In the genomic region with DNA sequence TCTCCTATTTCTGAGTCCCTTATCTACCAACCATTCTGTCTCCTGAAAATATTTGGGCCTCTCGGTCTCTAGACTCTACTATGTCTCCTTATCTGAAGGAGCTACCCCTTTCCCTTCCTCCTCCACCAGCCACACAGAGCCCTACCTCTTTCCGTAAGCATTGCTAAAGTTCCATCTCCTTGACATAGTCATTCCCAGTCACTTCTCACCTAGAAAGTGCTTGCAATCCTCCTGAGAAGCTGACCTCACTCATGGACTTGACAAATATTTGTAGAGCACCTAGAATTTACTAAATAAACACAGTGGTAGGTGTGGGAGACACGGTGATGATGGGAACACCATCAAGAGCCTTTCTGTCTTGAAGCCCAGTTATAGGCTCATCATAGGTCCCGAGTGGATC, we compare ENCODE assay signal across 23 mouse cellular contexts. TPM values are rescaled to one million over a fixed set of nuclear protein-coding genes. Genes with fewer than 3 reads are reported as not detected.
DNase-seq lines count a peak whose midpoint lies in the region; ATAC-seq and TF ChIP-seq lines count a peak whose summit lies in the region.
"Had no signal": no experiment of that assay in that cellular context is flagged by ENCODE, and none has a peak within 500 bp of the region (broad histone marks: within the 10 kb centered on the region; RNA-seq: fewer than 3 reads in every experiment).

No protein-coding gene starts in this region.

- no peak overlapping the region for H3K27ac ChIP-seq in heart, embryonic 10.5 days
- H3K27ac ChIP-seq in lung, postnatal 0 days (ENCODE audit: low read length): peak overlapping the region; percentile 33; the same call in 1 of the 2 replicates
- H3K27ac ChIP-seq: embryonic facial prominence, embryonic 10.5 days; embryonic facial prominence, embryonic 12.5 days; forebrain, embryonic 13.5 days; forebrain, embryonic 15.5 days had no signal

- peak; percentile 76 for ATAC-seq in lung, postnatal 0 days
- ATAC-seq: activated CD4-positive, CD25-positive, alpha-beta regulatory T cell, adult 4 months; CD4-positive, CD25-positive, alpha-beta regulatory T cell, adult 4 months; forebrain, embryonic 13.5 days; forebrain, embryonic 15.5 days; Patski had no signal

- DNase-seq in heart, embryonic 10.5 days (ENCODE audit: low spot score): peak; percentile 62
- no peak for DNase-seq in heart, adult 9 months (ENCODE audit: low spot score in 2 of 2)
- DNase-seq in lung, postnatal 0 days (ENCODE audit: low spot score): peak; percentile 66
- no peak for DNase-seq in lung, postnatal 4 days
- DNase-seq in lung, postnatal 36 days: peak; percentile 38
- DNase-seq in lung, adult 2 months: no peak
- DNase-seq: adrenal gland, adult 8-10 months; adrenal gland, postnatal 14 days; B cell, adult 2 months; cerebellum, adult 11-12 months; cerebellum, adult 2 months; cerebellum, adult 9-10 months; cerebellum, postnatal 10 days; cerebellum, postnatal 25 days had no signal

- peak; percentile 91 for TF ChIP-seq EP300 in lung, postnatal 0 days (IDR thresholded peaks at IDR 0.05)

- H3K9me3 ChIP-seq in heart, embryonic 10.5 days: no peaks in the 10 kb centered on the region
- H3K9me3 ChIP-seq in lung, postnatal 0 days (ENCODE audit: low read length): no peaks in the 10 kb centered on the region
- H3K9me3 ChIP-seq: embryonic facial prominence, embryonic 10.5 days; embryonic facial prominence, embryonic 12.5 days; forebrain, embryonic 13.5 days; forebrain, embryonic 15.5 days; G1E had no signal

- H3K4me2 ChIP-seq in lung, postnatal 0 days (replicated peaks; ENCODE audit: low read depth, low read length): no peak overlapping the region
- H3K4me2 ChIP-seq: embryonic facial prominence, embryonic 12.5 days; forebrain, embryonic 13.5 days; forebrain, embryonic 15.5 days had no signal

- H3K4me1 ChIP-seq in heart, embryonic 10.5 days: peaks cover 11% of the 10 kb centered on the region
- H3K4me1 ChIP-seq in lung, postnatal 0 days (ENCODE audit: insufficient read depth, low read depth, low read length): peaks cover 7% of the 10 kb centered on the region; the same call in 1 of the 2 replicates
- H3K4me1 ChIP-seq in lung, adult 2 months (ENCODE audit: control insufficient read depth, insufficient read depth, low read length): peaks cover 17% of the 10 kb centered on the region
- H3K4me1 ChIP-seq: forebrain, embryonic 13.5 days; forebrain, embryonic 15.5 days had no signal

- TF ChIP-seq POLR2A in lung, adult 2 months (IDR thresholded peaks at IDR 0.05; ENCODE audit: borderline replicate concordance, extremely low read depth, low read depth, low read length): no peak

- H3K36me3 ChIP-seq in heart, embryonic 10.5 days: no peaks in the 10 kb centered on the region
- H3K36me3 ChIP-seq in lung, postnatal 0 days (ENCODE audit: insufficient read depth, low read length): no peaks in the 10 kb centered on the region
- H3K36me3 ChIP-seq: embryonic facial prominence, embryonic 10.5 days; embryonic facial prominence, embryonic 12.5 days; forebrain, embryonic 15.5 days; G1E had no signal

- no peak overlapping the region for H3K4me3 ChIP-seq in heart, embryonic 10.5 days
- no peak overlapping the region for H3K4me3 ChIP-seq in lung, postnatal 0 days (ENCODE audit: low read depth, low read length)
- no peak overlapping the region for H3K4me3 ChIP-seq in lung, adult 2 months (replicated peaks; ENCODE audit: extremely low read depth, low read depth, low read length)
- H3K4me3 ChIP-seq: embryonic facial prominence, embryonic 10.5 days; embryonic facial prominence, embryonic 12.5 days; forebrain, embryonic 13.5 days; forebrain, embryonic 15.5 days had no signal

- WGBS in heart, embryonic 10.5 days: 51% methylated on average over 4 of the region's 4 CpGs
- WGBS in lung, postnatal 0 days: 55% methylated on average over 4 of the region's 4 CpGs
- 66% methylated on average over 4 of the region's 4 CpGs for WGBS in lung, adult 2 months

- no peaks in the 10 kb centered on the region for H3K27me3 ChIP-seq in heart, embryonic 10.5 days (ENCODE audit: insufficient read depth, poor library complexity, severe bottlenecking)
- H3K27me3 ChIP-seq in lung, postnatal 0 days (replicated peaks; ENCODE audit: insufficient read depth, low read length): no peaks in the 10 kb centered on the region
- H3K27me3 ChIP-seq: CH12.LX; embryonic facial prominence, embryonic 12.5 days; forebrain, embryonic 13.5 days; forebrain, embryonic 15.5 days; Patski had no signal

- no peak overlapping the region for H3K9ac ChIP-seq in lung, postnatal 0 days (replicated peaks; ENCODE audit: low read depth)
- H3K9ac ChIP-seq: embryonic facial prominence, embryonic 12.5 days; forebrain, embryonic 13.5 days; forebrain, embryonic 15.5 days had no signal

- TF ChIP-seq CTCF in lung, postnatal 0 days (IDR thresholded peaks at IDR 0.05): no peak
- TF ChIP-seq CTCF in lung, adult 2 months (IDR thresholded peaks at IDR 0.05; ENCODE audit: insufficient read depth, low read length): no peak

RNA-seq across cellular contexts. Expression of a gene that starts 32.6 kb away (rescaled TPM):
- 14.7 and 15.8 TPM in 2 replicates for polyA plus RNA-seq in heart, embryonic 10.5 days (2016; fragmentation: Nextera tagmentation; extraction: Ambion mirVana)
- polyA plus RNA-seq in lung, postnatal 0 days (2015; fragmentation: Nextera tagmentation; extraction: Ambion mirVana): 79.1 and 79.3 TPM in 2 replicates
- polyA plus RNA-seq in lung, adult 2 months (2012; rRNA removed): 49.2 and 60.8 TPM in 2 replicates
- polyA plus RNA-seq: G1E had no signal

Comparison
In these comparisons a context has a peak if more than half of its experiments do, and no peak if none do; other contexts are left out.
1. DNase-seq: peak in heart, embryonic 10.5 days (single experiment), lung, postnatal 0 days (single experiment) and lung, postnatal 36 days (single experiment); none in heart, adult 9 months (0 of 2), lung, postnatal 4 days (0 of 2) and lung, adult 2 months (single experiment).